Mouse (Mus musculus) CH12.LX (cell line): ENCODE measurements at regions not wholly inside any gene's neighbourhood (a gene's known extent, or its start where the extent isn't known, plus 50 kb on each side); places are given as distances from the start of the nearest gene placed in this dataset.

Experiments used
- DNase-seq: peaks from one replicate; pipeline ENCODE4 v3.0.0-alpha.2; 2013; ENCODE audit errors: extremely low read depth
- H3K27ac ChIP-seq: 2 replicates; pipeline ENCODE4 v1.5.1; 2012; ENCODE audit warnings: low read depth, mild to moderate bottlenecking, control low read depth, moderate library complexity; ENCODE audit not compliant: insufficient read depth
- H3K27me3 ChIP-seq: replicated peaks from 2 replicates; pipeline ENCODE3; 2012; ENCODE audit warnings: inconsistent platforms
- H3K36me3 ChIP-seq, 2 experiments: replicated peaks in 1 of 2; 2 replicates each; pipeline versions ENCODE3 to v1.6.1; 2012; ENCODE audit warnings: inconsistent platforms in 1 of 2, low read length in 1 of 2, mild to moderate bottlenecking in 1 of 2, mixed read lengths in 1 of 2, moderate library complexity in 1 of 2; ENCODE audit not compliant: control insufficient read depth in 1 of 2, insufficient read depth in 1 of 2
- H3K4me1 ChIP-seq, 2 experiments: 2 replicates each; pipeline ENCODE4 v1.6.1; 2012; ENCODE audit warnings: inconsistent platforms in 1 of 2, moderate library complexity in 1 of 2; ENCODE audit not compliant: insufficient read depth in 2 of 2, control insufficient read depth in 1 of 2
- H3K4me2 ChIP-seq: 2 replicates; pipeline ENCODE4 v1.6.1; 2012; ENCODE audit warnings: low read depth, mild to moderate bottlenecking, control low read depth; ENCODE audit not compliant: poor library complexity, insufficient read depth, severe bottlenecking
- H3K4me3 ChIP-seq, 3 experiments: fragments of 150-350 bp in 1 of 3; sonication (generic) in 1 of 3; replicated peaks in 1 of 3; 2 replicates each; pipeline versions ENCODE3 to v1.5.1; 2011 to 2012; ENCODE audit warnings: low read depth in 2 of 3, low read length in 2 of 3, mild to moderate bottlenecking in 2 of 3, moderate library complexity in 2 of 3, control low read depth in 1 of 3, improper control_type of control experiment in 1 of 3, inconsistent platforms in 1 of 3, mixed read lengths in 1 of 3; ENCODE audit not compliant: poor library complexity in 1 of 3
- H3K79me2 ChIP-seq: replicated peaks from 2 replicates; pipeline ENCODE4 v1.6.1; 2012; ENCODE audit warnings: mild to moderate bottlenecking, moderate library complexity; ENCODE audit not compliant: control insufficient read depth, poor library complexity, insufficient read depth, severe bottlenecking; ENCODE audit errors: extremely low read depth
- H3K9ac ChIP-seq: 2 replicates; pipeline ENCODE4 v1.6.1; 2012; ENCODE audit warnings: low read depth, mild to moderate bottlenecking, control low read depth, moderate library complexity; ENCODE audit not compliant: insufficient read depth
- H3K9me3 ChIP-seq: replicated peaks from 2 replicates; pipeline ENCODE3; 2012; ENCODE audit warnings: low read length, inconsistent platforms, mixed read lengths
- BHLHE40 ChIP-seq: IDR thresholded peaks from 2 replicates; pipeline ENCODE4 v1.6.1; 2011; ENCODE audit warnings: mild to moderate bottlenecking, low read depth, low read length, improper control_type of control experiment
- CHD1 ChIP-seq: IDR thresholded peaks from 2 replicates; pipeline ENCODE4 v1.6.1; 2012; ENCODE audit warnings: low read depth, low read length, improper control_type of control experiment, inconsistent platforms
- CHD2 ChIP-seq: IDR thresholded peaks from 2 replicates; pipeline ENCODE4 v1.6.1; 2011; ENCODE audit warnings: low read length, improper control_type of control experiment
- EP300 ChIP-seq: IDR thresholded peaks from 2 replicates; pipeline ENCODE4 v1.6.1; 2011; ENCODE audit warnings: low read length, improper control_type of control experiment
- ETS1 ChIP-seq: conservative IDR thresholded peaks from 2 replicates; pipeline ENCODE4 v1.6.1; 2012; ENCODE audit warnings: low read depth, mild to moderate bottlenecking, inconsistent platforms, low read length, improper control_type of control experiment, moderate library complexity
- GABPA ChIP-seq: IDR thresholded peaks from 2 replicates; pipeline ENCODE4 v1.6.1; 2012; ENCODE audit warnings: low read depth, low read length, improper control_type of control experiment, inconsistent platforms; ENCODE audit not compliant: insufficient replicate concordance
- JUND ChIP-seq: conservative IDR thresholded peaks from 2 replicates; pipeline ENCODE4 v1.6.1; 2011; ENCODE audit warnings: low read depth, low read length, improper control_type of control experiment
- MAFK ChIP-seq: IDR thresholded peaks from 2 replicates; pipeline ENCODE4 v1.6.1; 2011; ENCODE audit warnings: low read length, improper control_type of control experiment; ENCODE audit not compliant: insufficient replicate concordance
- MAX ChIP-seq: IDR thresholded peaks from 2 replicates; pipeline ENCODE4 v1.6.1; 2011; ENCODE audit warnings: low read length, improper control_type of control experiment
- MAZ ChIP-seq: IDR thresholded peaks from 2 replicates; pipeline ENCODE4 v1.6.1; 2012; ENCODE audit warnings: low read depth, mild to moderate bottlenecking, inconsistent platforms, low read length, improper control_type of control experiment, moderate library complexity
- MEF2A ChIP-seq: IDR thresholded peaks from 2 replicates; pipeline ENCODE4 v1.6.1; 2014; ENCODE audit warnings: low read depth, mild to moderate bottlenecking, inconsistent platforms, low read length, improper control_type of control experiment, borderline replicate concordance
- NRF1 ChIP-seq: IDR thresholded peaks from 2 replicates; pipeline ENCODE4 v1.6.1; 2014; ENCODE audit warnings: low read depth, mild to moderate bottlenecking, inconsistent platforms, low read length, improper control_type of control experiment, moderate library complexity
- PAX5 ChIP-seq: IDR thresholded peaks from 2 replicates; pipeline ENCODE4 v1.6.1; 2012; ENCODE audit warnings: low read length, inconsistent platforms, mixed read lengths
- RAD21 ChIP-seq: IDR thresholded peaks from 2 replicates; pipeline ENCODE4 v1.6.1; 2011; ENCODE audit warnings: low read depth, mild to moderate bottlenecking, low read length, improper control_type of control experiment, moderate library complexity
- TBP ChIP-seq: conservative IDR thresholded peaks from 2 replicates; pipeline ENCODE4 v1.6.1; 2011; ENCODE audit warnings: low read depth, low read length, improper control_type of control experiment
- TCF12 ChIP-seq: IDR thresholded peaks from 2 replicates; pipeline ENCODE4 v1.6.1; 2014; ENCODE audit warnings: low read depth, mild to moderate bottlenecking, inconsistent platforms, low read length, improper control_type of control experiment
- USF1 ChIP-seq: IDR thresholded peaks from 2 replicates; pipeline ENCODE4 v1.6.1; 2014; ENCODE audit warnings: low read depth, mild to moderate bottlenecking, inconsistent platforms, low read length, improper control_type of control experiment
- ZC3H11A ChIP-seq: IDR thresholded peaks from 2 replicates; pipeline ENCODE4 v1.6.1; 2012; ENCODE audit warnings: low read depth, mild to moderate bottlenecking, inconsistent platforms, low read length, improper control_type of control experiment
- ZMIZ1 ChIP-seq: IDR thresholded peaks from 2 replicates; pipeline ENCODE4 v1.6.1; 2012; ENCODE audit warnings: low read depth, mild to moderate bottlenecking, inconsistent platforms, low read length, improper control_type of control experiment
- ZNF384 ChIP-seq: IDR thresholded peaks from 2 replicates; pipeline ENCODE4 v1.6.1; 2012; ENCODE audit warnings: low read depth, low read length, improper control_type of control experiment, inconsistent platforms
- dilution Hi-C: fragments of 300-500 bp; cut with MboI; formaldehyde crosslinking; loops from 2 replicates; pipeline ENCODE4 v1.14.3; 2020; ENCODE audit warnings: low sequenced_read_pairs; ENCODE audit not compliant: extremely low pct_unique_long_range_greater_than_20kb, extremely low pct_ligation_motif_present
- in situ Hi-C: fragments of 300-500 bp; cut with MboI; formaldehyde crosslinking; loops from 3 replicates; pipeline ENCODE4 v1.14.3; 2019; ENCODE audit warnings: low sequenced_read_pairs, low pct_ligation_motif_present, low pct_unique_long_range_greater_than_20kb, mixed read lengths

DNA sequence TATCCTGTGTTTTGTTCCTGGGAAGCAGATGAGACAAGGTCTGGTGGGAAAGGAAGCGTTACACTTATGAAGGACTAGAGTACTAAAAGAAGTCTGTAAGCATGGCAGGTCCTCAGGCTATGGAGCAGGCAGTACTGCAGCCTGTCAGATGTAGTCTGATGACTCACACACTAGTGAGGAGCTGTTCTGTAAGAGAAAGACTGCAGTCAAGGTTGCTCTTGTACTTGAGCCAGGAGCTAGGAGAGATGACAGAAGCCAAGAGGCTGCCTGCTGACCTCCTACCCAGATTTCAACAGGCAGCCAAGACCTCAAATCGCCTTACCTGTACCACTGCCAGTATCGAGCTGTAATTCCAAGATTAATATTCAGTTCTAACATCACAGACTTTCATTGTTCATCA, 1017.3 kb upstream of the Cdh10 start:
- Histone ChIP-seq H3K27me3 (no peaks in the 10 kb centered on the region), H3K27ac (no peak overlapping the region), H3K36me3 (no peaks in the 10 kb centered on the region), H3K4me2 (no peak overlapping the region), H3K79me2 (no peaks in the 10 kb centered on the region), H3K9ac (no peak overlapping the region), H3K9me3 (peaks cover 35% of the 10 kb centered on the region), H3K4me3 (no peak overlapping the region), H3K4me1 (no peaks in the 10 kb centered on the region)
- in situ Hi-C loops (no loop called here), dilution Hi-C loops (no loop called here)
- no peak for DNase-seq
- TF ChIP-seq MEF2A (no peak), ZNF384 (no peak), MAX (no peak), EP300 (no peak), PAX5 (no peak), RAD21 (no peak), CHD2 (no peak), ETS1 (no peak), ZMIZ1 (no peak), MAFK (no peak), USF1 (no peak), NRF1 (no peak), ZC3H11A (no peak), CHD1 (no peak)

DNA sequence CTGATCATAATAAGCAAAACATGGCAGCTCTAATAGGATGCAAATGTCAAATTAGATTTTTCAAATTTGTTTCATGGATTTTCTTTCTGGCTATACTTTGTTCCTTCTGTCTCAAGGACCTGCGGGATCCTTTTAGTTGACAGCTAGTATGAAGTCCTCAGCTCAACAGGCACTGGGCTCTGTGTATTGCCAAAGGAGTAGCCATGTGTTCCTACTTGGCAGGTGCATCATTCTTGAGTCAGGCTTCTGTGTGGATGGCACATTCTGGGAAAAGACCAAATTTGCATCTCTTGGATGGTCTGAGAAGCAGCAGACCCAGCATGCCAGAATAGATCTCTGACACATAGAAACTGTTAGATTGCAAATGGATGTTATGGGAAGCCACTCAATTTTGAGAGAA, 1015.6 kb upstream of the Cdh10 start:
- H3K4me3 ChIP-seq, result no peak overlapping the region
- no peak for TF ChIP-seq CHD2
- TF ChIP-seq TBP, result no peak
- no peak for TF ChIP-seq BHLHE40
- TF ChIP-seq GABPA, result no peak
- TF ChIP-seq ZMIZ1, result no peak
- TF ChIP-seq ETS1, result no peak
- TF ChIP-seq TCF12, result no peak
- TF ChIP-seq JUND, result no peak
- no peak for TF ChIP-seq MAZ
- no peak for TF ChIP-seq NRF1
- no peaks in the 10 kb centered on the region for H3K4me1 ChIP-seq
- peaks cover 32% of the 10 kb centered on the region for H3K9me3 ChIP-seq
- in situ Hi-C loops, result no loop called here
- H3K27ac ChIP-seq, result no peak overlapping the region
- H3K9ac ChIP-seq, result no peak overlapping the region
- no peak for DNase-seq
- no peak overlapping the region for H3K4me2 ChIP-seq
- dilution Hi-C loops, result no loop called here
- H3K27me3 ChIP-seq, result no peaks in the 10 kb centered on the region
- H3K36me3 ChIP-seq, result no peaks in the 10 kb centered on the region
- no peaks in the 10 kb centered on the region for H3K79me2 ChIP-seq
